In the genomic region with DNA sequence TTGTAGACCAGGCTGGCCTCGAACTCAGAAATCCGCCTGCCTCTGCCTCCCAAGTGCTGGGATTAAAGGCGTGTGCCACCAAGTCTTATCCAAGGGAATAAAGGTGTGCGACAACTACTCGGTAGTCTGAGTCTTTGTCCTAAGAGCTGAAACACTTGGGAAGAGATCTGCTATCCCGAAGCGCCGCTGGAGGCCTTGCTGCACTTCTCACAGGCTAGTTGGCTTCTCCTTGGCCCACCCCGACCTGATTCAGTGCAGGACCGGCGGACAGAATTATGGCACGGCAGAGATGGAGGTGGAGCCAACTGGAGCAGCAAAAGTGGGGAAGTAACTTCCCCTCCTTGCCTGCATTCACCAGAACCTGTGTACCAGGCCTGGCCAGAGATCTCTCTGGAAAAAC, we compare ENCODE assay signal across 17 mouse cellular contexts.
"Had no signal": no experiment of that assay in that cellular context is flagged by ENCODE, and none has a peak within 500 bp of the region (broad histone marks: within the 10 kb centered on the region; RNA-seq: fewer than 3 reads in every experiment).

No protein-coding gene starts in this region.

- H3K9me3 ChIP-seq: midbrain, embryonic 10.5 days; midbrain, embryonic 12.5 days; neural tube, embryonic 13.5 days; neural tube, embryonic 15.5 days had no signal

- DNase-seq: lung, adult 18-20 months; lung, embryonic 14.5 days; lung, postnatal 10 days; lung, postnatal 4 days; midbrain, embryonic 14.5 days; retina, postnatal 1 day; right cerebral cortex, adult 18-20 months; right cerebral cortex, postnatal 14 days; thymus, adult 18-20 months; thymus, postnatal 14 days; thymus, postnatal 36 days had no signal

- ATAC-seq: midbrain, embryonic 16.5 days had no signal

- H3K4me3 ChIP-seq: midbrain, embryonic 10.5 days; midbrain, embryonic 12.5 days; myocyte; neural tube, embryonic 13.5 days; neural tube, embryonic 15.5 days had no signal

- H3K4me2 ChIP-seq: lung, embryonic 14.5 days; midbrain, embryonic 12.5 days; neural tube, embryonic 13.5 days; neural tube, embryonic 15.5 days had no signal

- H3K4me1 ChIP-seq: midbrain, embryonic 10.5 days; midbrain, embryonic 12.5 days; neural tube, embryonic 13.5 days; neural tube, embryonic 15.5 days had no signal

- H3K27ac ChIP-seq: midbrain, embryonic 10.5 days; midbrain, embryonic 12.5 days; neural tube, embryonic 13.5 days; neural tube, embryonic 15.5 days had no signal

- H3K27me3 ChIP-seq: midbrain, embryonic 12.5 days; neural tube, embryonic 13.5 days; neural tube, embryonic 15.5 days had no signal

- H3K9ac ChIP-seq: lung, embryonic 14.5 days; midbrain, embryonic 12.5 days; neural tube, embryonic 13.5 days; neural tube, embryonic 15.5 days had no signal

- H3K36me3 ChIP-seq: midbrain, embryonic 10.5 days; midbrain, embryonic 12.5 days; neural tube, embryonic 13.5 days; neural tube, embryonic 15.5 days had no signal
